Mouse (Mus musculus): ENCODE measurements around the gene Jkamp. TPM values are rescaled to one million over a fixed set of nuclear protein-coding genes. Genes with fewer than 3 reads are reported as not detected.
"Not testable (repeated sequence)": the region's sequence is repeated elsewhere in the genome, so short reads cannot be mapped to it uniquely, and the experiment has no call there.

The Jkamp gene
- 81.0 and 81.7 TPM in 2 replicates for polyA plus RNA-seq (2016; fragmentation: Nextera tagmentation; extraction: Ambion mirVana)

- peaks cover 30% of the 10 kb centered on the region for H3K4me1 ChIP-seq
- peak within 1 kb of the TSS; percentile 70 for H3K4me3 ChIP-seq (replicated peaks)
- under 1% methylated on average over 60 of the region's 60 CpGs for WGBS
- peak within 1 kb of the TSS; percentile 84 for H3K9ac ChIP-seq
- peaks cover 3% of the 10 kb centered on the region; the same call in 1 of the 2 replicates for H3K36me3 ChIP-seq (replicated peaks)
- H3K4me2 ChIP-seq = peak within 1 kb of the TSS; percentile 69
- no peaks in the 10 kb centered on the region for H3K27me3 ChIP-seq
- ATAC-seq (ENCODE audit: low FRiP score) = peak; percentile 97
- H3K9me3 ChIP-seq = no peaks in the 10 kb centered on the region
- peak within 1 kb of the TSS; percentile 98 for H3K27ac ChIP-seq
Observed at GRCm38 (mm10) chr12:72085329-72086165, at the start of gene Jkamp, which contains the start of gene L3hypdh. Gene Jkamp, plus strand, starts transcription at chr12:72085589. Gene L3hypdh, minus strand, starts transcription at chr12:72085439.

- no peaks in the 10 kb centered on the region for H3K9me3 ChIP-seq
- no peaks in the 10 kb centered on the region for H3K36me3 ChIP-seq (replicated peaks)
- no peaks in the 10 kb centered on the region for H3K27me3 ChIP-seq
- H3K27ac ChIP-seq = no peak overlapping the region
- H3K4me1 ChIP-seq = no peaks in the 10 kb centered on the region
- no peak for ATAC-seq (ENCODE audit: low FRiP score)
- no peak overlapping the region for H3K4me3 ChIP-seq (replicated peaks)
- H3K4me2 ChIP-seq = no peak overlapping the region
- 69% methylated on average over 9 of the region's 9 CpGs for WGBS
- no peak overlapping the region for H3K9ac ChIP-seq
Observed at GRCm38 (mm10) chr12:72036097-72036661, 49.2 kb upstream of the Jkamp start.

GRCm38 (mm10) chr12:72037049-72037448, 48.3 kb upstream of the Jkamp start:
- 87% methylated on average over 6 of the region's 6 CpGs for WGBS
- H3K9ac ChIP-seq = no peak overlapping the region
- no peak for ATAC-seq (ENCODE audit: low FRiP score)
- no peaks in the 10 kb centered on the region for H3K4me1 ChIP-seq
- no peak overlapping the region for H3K4me2 ChIP-seq
- no peak overlapping the region for H3K27ac ChIP-seq
- no peaks in the 10 kb centered on the region for H3K27me3 ChIP-seq
- H3K9me3 ChIP-seq = no peaks in the 10 kb centered on the region
- H3K36me3 ChIP-seq (replicated peaks) = no peaks in the 10 kb centered on the region
- H3K4me3 ChIP-seq (replicated peaks) = no peak overlapping the region

GRCm38 (mm10) chr12:72038866-72039265, 46.5 kb upstream of the Jkamp start:
- 70% methylated on average over 2 of the region's 2 CpGs for WGBS
- H3K9me3 ChIP-seq = no peaks in the 10 kb centered on the region
- ATAC-seq (ENCODE audit: low FRiP score) = no peak

GRCm38 (mm10) chr12:72039501-72039900, 45.9 kb upstream of the Jkamp start:
- Histone ChIP-seq H3K4me2 (no peak overlapping the region), H3K9ac (no peak overlapping the region), H3K36me3 (replicated peaks) (no peaks in the 10 kb centered on the region), H3K4me3 (replicated peaks) (no peak overlapping the region), H3K9me3 (no peaks in the 10 kb centered on the region), H3K27me3 (no peaks in the 10 kb centered on the region), H3K4me1 (no peaks in the 10 kb centered on the region), H3K27ac (no peak overlapping the region)
- no peak for ATAC-seq (ENCODE audit: low FRiP score)
- 86% methylated on average over 8 of the region's 8 CpGs for WGBS

More at GRCm38 (mm10) chr12:72038866-72039265, 46.5 kb upstream of the Jkamp start:
- no peak overlapping the region for H3K4me2 ChIP-seq
- H3K4me3 ChIP-seq (replicated peaks) = no peak overlapping the region
- no peak overlapping the region for H3K27ac ChIP-seq
- H3K36me3 ChIP-seq (replicated peaks) = no peaks in the 10 kb centered on the region
- no peaks in the 10 kb centered on the region for H3K27me3 ChIP-seq
- H3K9ac ChIP-seq = no peak overlapping the region
- no peaks in the 10 kb centered on the region for H3K4me1 ChIP-seq

- H3K9me3 ChIP-seq = no peaks in the 10 kb centered on the region
- H3K27ac ChIP-seq = no peak overlapping the region
- no peak overlapping the region for H3K4me3 ChIP-seq (replicated peaks)
- 98% methylated on average over 3 of the region's 3 CpGs for WGBS
- no peak overlapping the region for H3K9ac ChIP-seq
- ATAC-seq (ENCODE audit: low FRiP score) = no peak
- no peaks in the 10 kb centered on the region for H3K4me1 ChIP-seq
- no peaks in the 10 kb centered on the region for H3K36me3 ChIP-seq (replicated peaks)
- no peaks in the 10 kb centered on the region for H3K27me3 ChIP-seq
- no peak overlapping the region for H3K4me2 ChIP-seq
Observed at GRCm38 (mm10) chr12:72041238-72041637, 44.2 kb upstream of the Jkamp start.

- no peak overlapping the region for H3K4me2 ChIP-seq
- 15% methylated on average over 2 of the region's 2 CpGs for WGBS
Observed at GRCm38 (mm10) chr12:72047513-72047912, 37.9 kb upstream of the Jkamp start.

GRCm38 (mm10) chr12:72050156-72050555, 35.2 kb upstream of the Jkamp start:
- not testable (repeated sequence) for H3K4me1 ChIP-seq; H3K9ac ChIP-seq; H3K9me3 ChIP-seq; H3K27me3 ChIP-seq; H3K4me2 ChIP-seq; H3K27ac ChIP-seq; H3K4me3 ChIP-seq (replicated peaks); ATAC-seq (ENCODE audit: low FRiP score); H3K36me3 ChIP-seq (replicated peaks)
- 91% methylated on average over 5 of the region's 5 CpGs for WGBS

More at GRCm38 (mm10) chr12:72047513-72047912, 37.9 kb upstream of the Jkamp start:
- Histone ChIP-seq H3K4me1 (peaks cover 3% of the 10 kb centered on the region; the same call in 1 of the 2 replicates), H3K9me3 (no peaks in the 10 kb centered on the region), H3K27ac (no peak overlapping the region), H3K9ac (no peak overlapping the region), H3K36me3 (replicated peaks) (no peaks in the 10 kb centered on the region), H3K27me3 (no peaks in the 10 kb centered on the region), H3K4me3 (replicated peaks) (no peak overlapping the region)
- no peak for ATAC-seq (ENCODE audit: low FRiP score)

- no peak for ATAC-seq (ENCODE audit: low FRiP score)
- 83% methylated on average over 4 of the region's 4 CpGs for WGBS
- Histone ChIP-seq H3K4me2 (no peak overlapping the region), H3K4me3 (replicated peaks) (no peak overlapping the region), H3K9me3 (no peaks in the 10 kb centered on the region), H3K9ac (no peak overlapping the region), H3K4me1 (peaks cover 3% of the 10 kb centered on the region; the same call in 1 of the 2 replicates), H3K27me3 (no peaks in the 10 kb centered on the region), H3K27ac (no peak overlapping the region), H3K36me3 (replicated peaks) (no peaks in the 10 kb centered on the region)
Observed at GRCm38 (mm10) chr12:72050821-72051220, 34.6 kb upstream of the Jkamp start.

- no peak for ATAC-seq (ENCODE audit: low FRiP score)
- no peak overlapping the region for H3K9ac ChIP-seq
- no peak overlapping the region for H3K27ac ChIP-seq
- H3K27me3 ChIP-seq = no peaks in the 10 kb centered on the region
- no peak overlapping the region for H3K4me3 ChIP-seq (replicated peaks)
- H3K36me3 ChIP-seq (replicated peaks) = no peaks in the 10 kb centered on the region
- WGBS = 86% methylated on average over 6 of the region's 6 CpGs
- H3K9me3 ChIP-seq = no peaks in the 10 kb centered on the region
- H3K4me1 ChIP-seq = no peaks in the 10 kb centered on the region
- H3K4me2 ChIP-seq = no peak overlapping the region
Observed at GRCm38 (mm10) chr12:72052571-72052970, 32.8 kb upstream of the Jkamp start.

GRCm38 (mm10) chr12:72053303-72053702, 32.1 kb upstream of the Jkamp start:
- WGBS = 42% methylated on average over 6 of the region's 6 CpGs

GRCm38 (mm10) chr12:72053851-72054250, 31.5 kb upstream of the Jkamp start:
- Histone ChIP-seq H3K36me3 (replicated peaks) (no peaks in the 10 kb centered on the region), H3K9me3 (no peaks in the 10 kb centered on the region), H3K4me1 (no peaks in the 10 kb centered on the region), H3K4me3 (replicated peaks) (no peak overlapping the region), H3K9ac (no peak overlapping the region), H3K27me3 (no peaks in the 10 kb centered on the region), H3K27ac (no peak overlapping the region), H3K4me2 (no peak overlapping the region)
- 23% methylated on average over 6 of the region's 6 CpGs for WGBS
- no peak for ATAC-seq (ENCODE audit: low FRiP score)

More at GRCm38 (mm10) chr12:72053303-72053702, 32.1 kb upstream of the Jkamp start:
- H3K9me3 ChIP-seq = no peaks in the 10 kb centered on the region
- H3K9ac ChIP-seq = no peak overlapping the region
- H3K27ac ChIP-seq = no peak overlapping the region
- no peaks in the 10 kb centered on the region for H3K4me1 ChIP-seq
- no peak for ATAC-seq (ENCODE audit: low FRiP score)
- no peaks in the 10 kb centered on the region for H3K27me3 ChIP-seq
- no peak overlapping the region for H3K4me3 ChIP-seq (replicated peaks)
- no peaks in the 10 kb centered on the region for H3K36me3 ChIP-seq (replicated peaks)
- H3K4me2 ChIP-seq = no peak overlapping the region

Measured in forebrain, embryonic 12.5 days (tissue).